In the genomic region with DNA sequence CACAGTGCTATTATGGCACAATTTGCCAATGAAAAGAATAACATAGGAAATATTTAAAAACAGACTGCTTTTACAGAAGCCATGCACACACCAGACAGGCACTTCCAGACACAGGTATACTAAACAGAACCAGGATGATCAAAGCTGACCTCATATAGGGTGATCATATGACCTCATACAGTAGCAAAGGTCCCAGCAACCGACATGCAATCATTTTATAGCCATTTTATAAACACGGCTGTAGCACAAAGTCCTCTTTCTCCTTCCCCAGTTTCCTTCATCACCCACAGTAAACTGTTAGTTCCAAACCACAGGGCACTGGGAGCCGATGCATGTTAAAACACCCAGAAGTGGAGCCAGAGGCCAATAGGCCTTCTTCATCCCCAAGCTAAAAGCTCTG, we compare ENCODE assay signal across 22 mouse cellular contexts. TPM values are rescaled to one million over a fixed set of nuclear protein-coding genes. Genes with fewer than 3 reads are reported as not detected.
DNase-seq lines count a peak whose midpoint lies in the region; ATAC-seq and TF ChIP-seq lines count a peak whose summit lies in the region.
"Had no signal": no experiment of that assay in that cellular context is flagged by ENCODE, and none has a peak within 500 bp of the region (broad histone marks: within the 10 kb centered on the region; RNA-seq: fewer than 3 reads in every experiment).

No protein-coding gene starts in this region.

- TF ChIP-seq CTCF in intestine, postnatal 0 days (IDR thresholded peaks at IDR 0.05; ENCODE audit: low read depth): no peak
- TF ChIP-seq CTCF in stomach, postnatal 0 days (IDR thresholded peaks at IDR 0.05; ENCODE audit: low read depth): no peak

- H3K4me3 ChIP-seq in intestine, embryonic 15.5 days (replicated peaks): no peak overlapping the region
- H3K4me3 ChIP-seq in intestine, postnatal 0 days (ENCODE audit: low read depth, low read length): no peak overlapping the region
- H3K4me3 ChIP-seq in stomach, postnatal 0 days (ENCODE audit: low read depth, low read length): no peak overlapping the region
- H3K4me3 ChIP-seq in hindbrain, embryonic 12.5 days: no peak overlapping the region
- H3K4me3 ChIP-seq: embryonic facial prominence, embryonic 10.5 days; embryonic facial prominence, embryonic 12.5 days; forebrain, embryonic 13.5 days; forebrain, embryonic 15.5 days had no signal

- H3K9ac ChIP-seq in intestine, embryonic 15.5 days: no peak overlapping the region
- H3K9ac ChIP-seq in intestine, postnatal 0 days (ENCODE audit: low read depth, low read length): no peak overlapping the region
- H3K9ac ChIP-seq in stomach, postnatal 0 days (ENCODE audit: low read length): no peak overlapping the region
- no peak overlapping the region for H3K9ac ChIP-seq in hindbrain, embryonic 12.5 days
- H3K9ac ChIP-seq: embryonic facial prominence, embryonic 12.5 days; forebrain, embryonic 13.5 days; forebrain, embryonic 15.5 days; forebrain, postnatal 0 days had no signal

- peak; percentile 64 for DNase-seq in A20 (ENCODE audit: low read depth, low spot score)
- DNase-seq in stomach, postnatal 0 days (ENCODE audit: low spot score): no peak
- DNase-seq in gastrocnemius, adult 18-20 months (ENCODE audit: low spot score): no peak
- no peak for DNase-seq in ovary, postnatal 36 days (ENCODE audit: low spot score)
- DNase-seq: adrenal gland, adult 2 months; adrenal gland, postnatal 10 days; adrenal gland, postnatal 25 days; B cell, adult 2 months; cerebellum, adult 11-12 months; cerebellum, adult 2 months; cerebellum, adult 9-10 months; cerebellum, postnatal 10 days; cerebellum, postnatal 25 days; forebrain, postnatal 0 days had no signal

- no peaks in the 10 kb centered on the region for H3K27me3 ChIP-seq in intestine, embryonic 15.5 days (replicated peaks)
- H3K27me3 ChIP-seq in intestine, postnatal 0 days (replicated peaks; ENCODE audit: control insufficient read depth, insufficient read depth, low read length): no peaks in the 10 kb centered on the region
- no peaks in the 10 kb centered on the region for H3K27me3 ChIP-seq in stomach, postnatal 0 days (ENCODE audit: control insufficient read depth, insufficient read depth, low read length)
- peaks cover 15% of the 10 kb centered on the region for H3K27me3 ChIP-seq in hindbrain, embryonic 12.5 days
- H3K27me3 ChIP-seq: embryonic facial prominence, embryonic 12.5 days; forebrain, embryonic 15.5 days had no signal

- no peaks in the 10 kb centered on the region for H3K4me1 ChIP-seq in intestine, embryonic 15.5 days (replicated peaks)
- no peaks in the 10 kb centered on the region; the same call in 1 of the 2 replicates for H3K4me1 ChIP-seq in intestine, postnatal 0 days (replicated peaks; ENCODE audit: control insufficient read depth, insufficient read depth, low read length)
- H3K4me1 ChIP-seq in stomach, postnatal 0 days (replicated peaks; ENCODE audit: control insufficient read depth, insufficient read depth): no peaks in the 10 kb centered on the region
- no peaks in the 10 kb centered on the region for H3K4me1 ChIP-seq in hindbrain, embryonic 12.5 days
- H3K4me1 ChIP-seq: forebrain, embryonic 13.5 days; forebrain, embryonic 15.5 days had no signal

- peak overlapping the region; percentile 44; the same call in 1 of the 2 replicates for H3K27ac ChIP-seq in intestine, embryonic 15.5 days
- H3K27ac ChIP-seq in intestine, postnatal 0 days (ENCODE audit: low read depth, low read length): peak overlapping the region; percentile 88
- no peak overlapping the region for H3K27ac ChIP-seq in stomach, postnatal 0 days (replicated peaks)
- no peak overlapping the region for H3K27ac ChIP-seq in hindbrain, embryonic 12.5 days
- H3K27ac ChIP-seq: embryonic facial prominence, embryonic 10.5 days; embryonic facial prominence, embryonic 12.5 days; forebrain, embryonic 13.5 days; forebrain, embryonic 15.5 days had no signal

- H3K9me3 ChIP-seq in intestine, embryonic 15.5 days: no peaks in the 10 kb centered on the region
- no peaks in the 10 kb centered on the region for H3K9me3 ChIP-seq in intestine, postnatal 0 days (ENCODE audit: control insufficient read depth)
- H3K9me3 ChIP-seq in stomach, postnatal 0 days (ENCODE audit: control insufficient read depth, low read length): no peaks in the 10 kb centered on the region
- H3K9me3 ChIP-seq in hindbrain, embryonic 12.5 days (replicated peaks): no peaks in the 10 kb centered on the region
- H3K9me3 ChIP-seq: embryonic facial prominence, embryonic 12.5 days; forebrain, embryonic 13.5 days; forebrain, embryonic 15.5 days had no signal

- ATAC-seq in intestine, embryonic 15.5 days: peak; percentile 85
- ATAC-seq in intestine, postnatal 0 days: peak; percentile 84
- 0 out of 2 replicates have a peak, but pooled peaks have one; percentile 22 for ATAC-seq in stomach, postnatal 0 days (ENCODE audit: low FRiP score, low TSS enrichment)
- no peak for ATAC-seq in hindbrain, embryonic 12.5 days (ENCODE audit: low FRiP score)
- ATAC-seq: forebrain, embryonic 13.5 days; forebrain, embryonic 15.5 days; forebrain, postnatal 0 days had no signal

- WGBS in intestine, embryonic 15.5 days: 41% methylated on average over 3 of the region's 3 CpGs
- WGBS in intestine, postnatal 0 days: 32% methylated on average over 3 of the region's 3 CpGs
- WGBS in stomach, postnatal 0 days: 69% methylated on average over 3 of the region's 3 CpGs
- WGBS in hindbrain, embryonic 12.5 days: 86% methylated on average over 3 of the region's 3 CpGs

- H3K36me3 ChIP-seq in intestine, embryonic 15.5 days: no peaks in the 10 kb centered on the region
- no peaks in the 10 kb centered on the region for H3K36me3 ChIP-seq in intestine, postnatal 0 days (ENCODE audit: control insufficient read depth, insufficient read depth)
- no peaks in the 10 kb centered on the region for H3K36me3 ChIP-seq in stomach, postnatal 0 days (ENCODE audit: control insufficient read depth, insufficient read depth, low read length)
- H3K36me3 ChIP-seq in hindbrain, embryonic 12.5 days: no peaks in the 10 kb centered on the region
- H3K36me3 ChIP-seq: embryonic facial prominence, embryonic 10.5 days; embryonic facial prominence, embryonic 12.5 days; forebrain, embryonic 15.5 days had no signal

- no peak for TF ChIP-seq EP300 in stomach, postnatal 0 days (optimal IDR thresholded peaks at IDR 0.05)

- H3K4me2 ChIP-seq in intestine, embryonic 15.5 days (replicated peaks): no peak overlapping the region
- H3K4me2 ChIP-seq in intestine, postnatal 0 days (replicated peaks; ENCODE audit: low read depth): 0 out of 2 replicates have a peak overlapping the region, but pooled peaks have one; percentile 35
- no peak overlapping the region for H3K4me2 ChIP-seq in stomach, postnatal 0 days (replicated peaks; ENCODE audit: low read depth)
- no peak overlapping the region for H3K4me2 ChIP-seq in hindbrain, embryonic 12.5 days (replicated peaks)
- H3K4me2 ChIP-seq: embryonic facial prominence, embryonic 12.5 days; forebrain, embryonic 13.5 days; forebrain, embryonic 15.5 days had no signal

RNA-seq across cellular contexts. Expression of gene Pls1, which starts 5.7 kb away (rescaled TPM):
- polyA plus RNA-seq in intestine, embryonic 15.5 days (2015; fragmentation: Nextera tagmentation; extraction: Ambion mirVana): 88.3 and 90.4 TPM in 2 replicates
- polyA plus RNA-seq in intestine, postnatal 0 days (2015; fragmentation: Nextera tagmentation; extraction: Ambion mirVana): 512 and 547 TPM in 2 replicates
- polyA plus RNA-seq in stomach, postnatal 0 days (2015; fragmentation: Nextera tagmentation; extraction: Ambion mirVana): 44.4 and 45.6 TPM in 2 replicates
- polyA plus RNA-seq in hindbrain, embryonic 12.5 days (2016; fragmentation: Nextera tagmentation; extraction: Ambion mirVana): 5.9 and 8.3 TPM in 2 replicates
- total RNA-seq in gastrocnemius, adult 18-20 months (2021): under 1 TPM in 1 of 2 experiments, not detected in 1; 0.16 TPM
- total RNA-seq: MEL had no signal

RNA-seq across cellular contexts. Expression of gene Atr, which starts 18.0 kb away (rescaled TPM):
- polyA plus RNA-seq in intestine, embryonic 15.5 days (2015; fragmentation: Nextera tagmentation; extraction: Ambion mirVana): 10.4 and 12.3 TPM in 2 replicates
- 4.3 and 5.0 TPM in 2 replicates for polyA plus RNA-seq in intestine, postnatal 0 days (2015; fragmentation: Nextera tagmentation; extraction: Ambion mirVana)
- 4.4 and 4.6 TPM in 2 replicates for polyA plus RNA-seq in stomach, postnatal 0 days (2015; fragmentation: Nextera tagmentation; extraction: Ambion mirVana)
- 23.2 and 26.0 TPM in 2 replicates for polyA plus RNA-seq in hindbrain, embryonic 12.5 days (2016; fragmentation: Nextera tagmentation; extraction: Ambion mirVana)
- total RNA-seq in gastrocnemius, adult 18-20 months (2021): 1 to 10 TPM; 3.5 to 3.8 TPM

Comparison
In these comparisons a context has a peak if more than half of its experiments do, and no peak if none do; other contexts are left out.
1. H3K27ac ChIP-seq: peak in intestine, embryonic 15.5 days (single experiment) and intestine, postnatal 0 days (single experiment); none in stomach, postnatal 0 days (single experiment) and hindbrain, embryonic 12.5 days (single experiment).